Mouse (Mus musculus) cerebellum, postnatal 4 days (tissue): ENCODE results near the gene Sox5.

Experiments
- DNase-seq, 2 experiments: peaks; one replicate each; pipeline ENCODE4 v3.0.0; 2022; ENCODE audit warnings: low spot score in 2 of 2, mixed read lengths in 1 of 2

Sox5 gene

GRCm38 (mm10) chr6:144045503-144045902, 736.3 kb downstream of the Sox5 start:
- DNase-seq = peak in 1 of 2 experiments; percentile 12

GRCm38 (mm10) chr6:144044381-144044780, 737.4 kb downstream of the Sox5 start:
- no peak for DNase-seq

GRCm38 (mm10) chr6:144042936-144043335, 738.8 kb downstream of the Sox5 start:
- DNase-seq = no peak

GRCm38 (mm10) chr6:144041941-144042340, 739.8 kb downstream of the Sox5 start:
- DNase-seq = no peak

- DNase-seq = no peak
These were observed 740.6 kb downstream of the Sox5 start for GRCm38 (mm10) chr6:144041188-144041587.

GRCm38 (mm10) chr6:144040349-144040748, 741.4 kb downstream of the Sox5 start:
- DNase-seq = no peak

GRCm38 (mm10) chr6:144039221-144039620, 742.6 kb downstream of the Sox5 start:
- DNase-seq = no peak

GRCm38 (mm10) chr6:144033191-144033590, 748.6 kb downstream of the Sox5 start:
- no peak for DNase-seq

- DNase-seq = no peak
These were observed 764.8 kb downstream of the Sox5 start for GRCm38 (mm10) chr6:144016929-144017328.

GRCm38 (mm10) chr6:144011880-144012524, 769.8 kb downstream of the Sox5 start:
- DNase-seq = no peak

- DNase-seq = no peak
These were observed 770.8 kb downstream of the Sox5 start for GRCm38 (mm10) chr6:144010995-144011394.

- no peak for DNase-seq
These were observed 771.5 kb downstream of the Sox5 start for GRCm38 (mm10) chr6:144010285-144010684.

GRCm38 (mm10) chr6:144005132-144005531, 776.6 kb downstream of the Sox5 start:
- DNase-seq = no peak

- no peak for DNase-seq
These were observed 783.6 kb downstream of the Sox5 start for GRCm38 (mm10) chr6:143998201-143998600.

- DNase-seq = no peak
These were observed 784.2 kb downstream of the Sox5 start for GRCm38 (mm10) chr6:143997616-143998015.

GRCm38 (mm10) chr6:143995046-143995445, 786.7 kb downstream of the Sox5 start:
- no peak for DNase-seq

GRCm38 (mm10) chr6:143987548-143987947, 794.2 kb downstream of the Sox5 start:
- no peak for DNase-seq

GRCm38 (mm10) chr6:143980131-143980530, 801.6 kb downstream of the Sox5 start:
- no peak for DNase-seq

- DNase-seq = no peak
These were observed 813.9 kb downstream of the Sox5 start for GRCm38 (mm10) chr6:143967724-143968400.

GRCm38 (mm10) chr6:143960487-143960886, 821.3 kb downstream of the Sox5 start:
- no peak for DNase-seq

GRCm38 (mm10) chr6:143960081-143960480, 821.7 kb downstream of the Sox5 start:
- no peak for DNase-seq

GRCm38 (mm10) chr6:143958372-143958771, 823.4 kb downstream of the Sox5 start:
- DNase-seq = no peak

GRCm38 (mm10) chr6:143957063-143957462, 824.7 kb downstream of the Sox5 start:
- DNase-seq = no peak
